Mouse (Mus musculus) thymus, adult 18-20 months (tissue): ENCODE results near the gene Mob3a.

Experiments used
- DNase-seq, 2 experiments: peaks; one replicate each; pipeline ENCODE4 v3.0.0; 2022; ENCODE audit warnings: mixed read lengths in 2 of 2

Gene Mob3a

DNA sequence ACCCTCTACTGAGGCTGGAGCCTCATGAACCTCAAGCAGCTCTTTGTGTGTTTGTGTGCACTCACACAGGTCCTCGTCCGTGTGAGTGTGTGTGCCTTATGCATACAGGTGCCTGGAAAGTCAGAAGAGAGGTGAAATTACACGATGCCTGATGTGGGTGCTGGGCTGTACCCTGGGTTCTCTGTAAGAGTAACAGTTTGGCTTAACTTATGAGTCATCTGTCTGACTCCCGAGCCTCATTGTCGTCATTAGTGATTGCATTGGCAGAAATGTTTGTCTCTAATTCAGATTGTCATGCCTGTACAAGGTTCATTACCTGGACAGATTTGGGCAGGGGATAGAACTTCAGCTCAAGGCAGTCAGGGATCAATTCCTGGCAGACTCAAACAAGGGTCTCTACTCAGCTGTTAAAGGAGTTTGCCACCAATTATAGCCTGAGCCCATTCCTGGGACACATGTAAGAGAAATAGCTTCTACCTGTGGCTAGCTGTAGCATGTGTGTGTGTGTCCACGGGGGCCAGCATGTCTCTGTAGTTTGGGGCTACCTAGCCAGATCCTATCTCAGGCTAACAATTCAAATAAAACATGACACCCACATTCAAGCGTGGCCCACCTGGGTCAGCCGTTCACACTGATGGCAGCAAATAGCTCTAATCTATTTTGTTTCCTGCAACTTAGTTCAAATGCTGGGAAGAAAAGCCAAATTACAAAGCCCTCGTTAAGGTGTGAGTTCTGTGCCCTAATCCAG, 24.5 kb downstream of the Mob3a start:
- no peak for DNase-seq

DNA sequence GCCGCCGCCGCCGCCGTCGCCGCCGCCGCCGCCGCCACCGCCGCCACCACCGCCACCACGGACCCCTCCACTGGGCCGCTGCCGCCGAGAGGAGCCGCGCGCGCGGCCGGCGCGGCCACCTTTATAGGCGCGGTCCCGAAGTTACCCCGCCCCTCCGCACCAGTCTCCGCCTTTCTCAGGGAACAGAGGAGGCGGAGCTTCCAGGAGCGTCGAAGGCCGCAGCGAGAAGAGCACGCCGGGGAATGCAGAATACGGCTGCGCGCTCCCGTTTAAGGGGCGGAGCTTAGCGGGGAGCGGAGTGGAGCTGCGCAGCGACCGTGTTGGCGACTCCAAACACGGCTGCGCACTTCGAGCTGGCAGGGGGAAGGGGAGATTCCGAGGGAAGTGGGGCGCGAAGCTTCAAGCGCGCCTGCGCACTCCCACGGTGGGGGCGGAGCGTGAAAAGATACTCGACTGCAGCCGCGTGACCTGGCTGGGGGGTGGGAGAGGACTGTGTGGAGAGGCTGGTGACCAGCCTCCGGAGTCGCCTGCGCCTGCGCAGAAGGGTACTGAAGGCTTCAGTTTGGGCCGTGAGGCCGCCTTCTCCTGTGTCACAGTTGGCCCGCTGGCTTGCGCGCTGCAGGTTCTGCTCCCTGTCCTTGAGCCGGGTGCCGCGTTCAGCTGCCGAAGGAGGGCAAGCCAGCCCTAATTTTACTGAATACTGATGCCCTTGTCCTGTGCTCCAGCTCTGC, 25.4 kb downstream of the Mob3a start:
- peak; percentile 100 for DNase-seq

DNA sequence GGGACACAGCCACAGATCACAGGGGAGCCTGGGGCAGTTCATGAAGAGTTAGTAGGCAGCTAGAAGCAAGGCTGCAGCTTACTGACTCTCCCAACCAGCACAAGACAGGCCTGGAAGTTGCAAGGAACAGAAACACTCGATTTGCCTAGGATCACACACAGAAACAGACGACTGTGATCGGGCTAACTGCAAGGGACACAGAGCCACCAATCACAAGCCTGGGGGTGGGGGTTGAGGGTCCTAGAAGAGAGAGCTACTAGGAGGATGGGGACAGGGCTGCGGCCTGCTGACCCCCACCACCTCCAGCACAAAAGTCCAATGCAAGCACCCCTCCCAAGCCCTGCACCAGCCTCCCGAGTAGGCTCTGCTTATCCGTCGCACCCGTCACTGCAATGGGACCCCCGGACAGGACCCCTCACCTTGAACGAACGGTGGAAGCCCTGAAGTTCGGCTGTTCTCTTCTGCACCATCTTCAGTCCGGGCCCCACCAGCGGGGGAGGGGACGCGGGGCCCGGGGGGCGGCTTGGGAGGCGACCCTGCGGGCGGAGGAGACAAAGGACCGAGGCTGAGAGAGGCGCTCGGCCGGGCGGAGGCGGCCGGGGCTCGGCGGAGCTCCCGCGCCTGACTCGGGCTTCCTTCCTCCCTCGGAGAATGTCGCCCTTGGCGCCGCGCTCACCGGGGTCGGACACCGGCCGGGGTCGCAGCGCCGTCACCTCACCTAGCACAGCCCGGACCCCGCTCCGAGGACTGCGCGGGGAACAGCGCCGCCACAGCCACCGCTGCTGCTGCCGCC, 26.2 kb downstream of the Mob3a start:
- DNase-seq = peak in 1 of 2 experiments; percentile 64

DNA sequence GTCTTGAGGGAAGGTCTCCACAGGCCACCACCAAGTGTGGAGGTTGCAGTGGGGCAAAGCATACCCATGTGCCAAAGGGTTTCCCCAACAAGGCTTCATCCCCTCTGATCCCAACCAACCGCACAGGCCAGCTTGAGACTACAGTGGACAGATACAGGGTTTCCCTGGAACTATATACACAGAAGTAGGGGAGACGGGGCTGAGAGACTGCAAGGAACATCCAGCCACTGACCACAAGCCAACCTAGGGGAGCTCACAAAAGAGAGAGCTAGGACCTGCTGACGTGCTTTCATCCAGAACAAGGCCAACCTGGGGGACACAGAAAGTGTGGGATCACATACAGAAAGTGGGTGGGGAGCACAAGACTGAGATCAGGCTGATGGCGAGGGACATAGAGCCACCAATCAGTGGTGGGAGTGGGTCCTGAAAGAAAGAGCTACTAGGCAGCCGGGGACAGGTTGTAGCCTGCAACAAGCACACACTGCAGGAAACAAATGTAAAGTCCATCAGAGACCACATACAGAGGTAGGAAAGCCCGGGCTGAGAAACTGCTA, 26.8 kb downstream of the Mob3a start:
- DNase-seq = no peak

DNA sequence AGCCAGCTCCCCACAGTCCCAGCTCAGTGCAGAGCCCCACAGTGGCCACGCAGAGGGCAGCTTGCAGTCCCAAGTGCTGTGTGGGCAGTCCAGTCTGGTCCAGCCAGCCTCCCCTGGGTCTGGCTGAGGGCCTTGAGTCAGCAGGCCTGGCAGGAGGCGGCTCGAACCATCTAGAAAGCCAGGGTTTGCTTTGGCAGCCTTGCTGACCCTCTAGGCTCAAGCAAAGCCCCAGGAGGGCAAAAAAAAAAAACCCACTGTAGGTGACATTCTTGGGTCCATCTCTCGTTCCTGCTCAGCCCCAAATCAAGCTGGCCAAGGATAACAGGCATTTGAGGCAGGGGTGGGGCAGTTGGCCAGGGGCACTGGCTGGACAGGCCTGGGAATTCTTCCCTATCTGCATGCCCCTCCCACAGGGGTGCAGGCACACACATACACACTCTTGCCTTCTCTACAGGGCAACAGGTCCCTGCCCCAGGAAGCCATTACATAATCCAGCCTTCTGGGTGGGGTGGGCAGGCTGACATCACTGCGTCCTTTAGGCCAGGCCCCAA, 27.5 kb downstream of the Mob3a start:
- DNase-seq = no peak

DNA sequence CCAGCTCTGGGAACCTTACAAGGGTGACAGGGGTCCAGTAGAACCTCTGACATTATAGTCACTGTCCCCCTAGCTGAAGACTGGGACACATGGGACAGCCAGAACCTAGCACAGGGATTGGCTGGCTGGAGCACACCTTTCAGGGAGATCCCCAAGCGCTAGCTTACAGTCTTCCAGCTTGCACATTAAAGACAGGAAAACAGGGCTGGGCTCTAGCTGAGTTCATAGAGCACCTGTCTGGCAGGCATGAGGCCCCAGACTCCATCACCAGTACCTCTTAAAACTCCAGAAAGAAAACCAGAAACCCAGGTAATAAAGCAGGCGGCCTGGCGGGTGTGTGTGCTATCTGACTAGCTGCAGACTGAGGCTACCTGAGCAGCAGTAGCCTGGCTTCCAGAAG, 28.1 kb downstream of the Mob3a start:
- no peak for DNase-seq

DNA sequence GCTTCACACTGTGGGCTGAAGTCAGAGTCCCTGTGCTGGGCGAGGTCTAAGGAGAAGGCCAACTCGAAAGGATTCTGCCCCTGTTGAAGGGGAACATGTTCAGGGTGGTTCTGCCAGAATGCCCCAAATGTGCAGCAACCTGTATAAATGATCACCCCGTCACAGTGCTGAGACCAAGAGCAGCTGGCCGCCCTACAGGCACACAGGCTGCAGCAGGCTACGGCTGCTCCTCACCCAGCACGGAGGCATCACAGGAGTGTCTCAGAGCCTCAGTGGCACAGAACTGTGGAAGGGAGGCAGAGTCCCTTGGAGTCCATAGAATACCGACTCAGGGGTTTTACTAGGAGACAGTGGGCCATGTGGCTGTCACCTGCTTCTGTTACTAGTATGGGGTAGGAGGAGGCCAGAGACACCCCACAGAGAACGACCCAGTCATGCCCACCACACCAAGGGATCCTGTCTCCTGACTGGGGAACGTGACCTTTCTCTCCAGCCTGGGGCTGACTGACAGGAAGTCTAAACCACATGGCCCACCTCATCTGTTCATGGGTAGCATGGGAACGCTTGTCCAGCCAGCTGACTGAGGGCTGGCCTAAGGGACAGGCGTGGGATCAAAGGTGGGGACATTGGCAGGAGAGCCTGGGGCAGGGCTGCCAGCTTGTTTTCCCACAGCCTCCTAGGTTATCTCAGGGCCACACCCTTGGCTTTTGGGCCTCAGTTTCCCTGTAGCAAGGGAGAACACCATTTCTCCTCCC, 29.7 kb downstream of the Mob3a start:
- no peak for DNase-seq

DNA sequence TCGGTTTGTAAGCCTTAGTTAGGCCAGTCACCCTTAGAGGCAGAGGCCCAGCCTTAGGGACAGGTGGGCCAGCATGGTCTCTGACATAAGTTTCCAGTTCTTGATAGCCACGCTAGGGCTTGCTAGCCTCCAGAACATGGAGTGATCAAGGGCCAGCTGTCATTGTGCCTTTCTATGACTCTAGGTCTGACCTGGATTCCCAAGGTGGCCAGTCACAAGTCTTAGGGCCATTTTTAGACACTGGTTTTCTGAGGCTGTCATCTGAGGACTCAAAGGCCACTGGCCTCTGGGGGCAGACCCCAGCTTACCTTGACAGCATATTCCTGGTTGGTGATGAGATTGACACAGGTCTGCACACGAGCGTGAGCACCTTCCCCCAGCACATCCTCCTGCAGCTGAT, 30.5 kb downstream of the Mob3a start:
- no peak for DNase-seq

DNA sequence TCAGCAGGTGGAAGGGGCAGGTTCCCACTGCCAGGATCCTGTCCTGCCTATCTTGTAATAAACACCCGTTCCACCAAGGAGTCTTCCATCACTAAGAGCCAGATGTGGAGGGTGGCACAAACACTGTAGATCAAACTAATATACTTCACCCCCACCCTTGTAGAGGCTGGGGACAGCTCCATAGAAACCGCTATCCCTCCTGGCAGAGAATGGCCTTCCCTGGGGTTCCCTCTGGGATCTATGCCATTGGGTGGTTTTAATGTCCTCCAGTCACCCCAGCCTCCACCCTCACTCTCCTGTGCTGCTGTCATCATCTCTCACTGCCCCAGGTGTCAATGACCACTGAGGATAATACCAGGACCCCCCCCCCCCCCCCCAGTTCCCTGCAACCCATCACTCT, 31.2 kb downstream of the Mob3a start:
- no peak for DNase-seq

DNA sequence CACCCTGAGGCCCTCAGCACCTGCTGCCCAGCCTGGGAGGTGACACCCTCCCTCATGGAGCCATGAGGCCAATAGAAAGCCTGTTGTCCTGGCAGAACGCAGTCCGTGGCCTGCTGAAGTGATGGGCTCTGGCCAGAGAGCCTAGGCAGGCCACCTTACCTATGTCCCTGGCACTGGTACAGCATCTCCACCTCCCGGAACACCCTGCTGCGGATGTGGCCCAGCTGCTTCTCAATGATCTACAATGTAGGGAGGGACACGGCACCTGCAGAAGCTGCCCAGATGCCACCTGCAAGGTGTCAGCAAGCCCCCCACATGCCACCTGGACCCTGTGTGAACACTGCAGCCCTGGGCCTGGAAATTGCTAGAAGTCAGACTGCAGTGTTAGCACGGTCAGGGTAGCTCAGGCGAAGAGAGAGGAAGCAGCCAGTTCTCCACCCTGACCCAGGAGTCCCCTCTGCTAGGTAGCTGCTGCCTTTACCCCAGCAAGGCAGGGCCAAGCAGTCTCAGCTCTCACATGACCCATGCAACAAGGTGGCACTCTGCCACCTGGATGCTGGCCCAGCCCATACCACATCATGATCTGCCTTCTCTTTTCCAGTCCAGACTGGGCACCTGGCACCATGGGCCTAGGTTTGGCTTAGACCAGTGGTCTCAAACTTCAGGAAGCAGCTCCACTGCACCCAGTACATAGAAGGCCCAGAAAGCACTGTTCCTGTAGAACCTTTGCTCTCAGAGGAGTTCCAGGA, 31.9 kb downstream of the Mob3a start:
- DNase-seq = no peak

DNA sequence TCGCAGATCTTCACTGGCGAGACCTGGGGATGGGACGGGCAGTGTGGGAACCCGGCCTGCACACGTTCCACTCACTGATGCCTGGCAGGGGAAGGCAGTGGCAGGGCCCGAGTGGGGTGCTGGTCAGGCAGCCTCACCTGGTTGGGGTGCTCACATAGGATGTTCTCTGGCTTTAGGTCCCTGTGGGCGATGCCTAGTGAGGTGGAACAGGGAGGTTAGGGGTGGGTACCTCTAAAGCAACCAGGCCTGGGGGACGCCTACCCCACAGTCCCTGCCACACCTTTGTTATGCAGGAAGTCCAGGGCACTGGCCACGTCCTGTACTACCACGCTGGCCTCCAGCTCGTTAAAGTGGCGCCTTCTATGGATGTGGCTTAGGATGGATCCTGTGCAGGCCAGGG, 32.8 kb downstream of the Mob3a start:
- DNase-seq = no peak

DNA sequence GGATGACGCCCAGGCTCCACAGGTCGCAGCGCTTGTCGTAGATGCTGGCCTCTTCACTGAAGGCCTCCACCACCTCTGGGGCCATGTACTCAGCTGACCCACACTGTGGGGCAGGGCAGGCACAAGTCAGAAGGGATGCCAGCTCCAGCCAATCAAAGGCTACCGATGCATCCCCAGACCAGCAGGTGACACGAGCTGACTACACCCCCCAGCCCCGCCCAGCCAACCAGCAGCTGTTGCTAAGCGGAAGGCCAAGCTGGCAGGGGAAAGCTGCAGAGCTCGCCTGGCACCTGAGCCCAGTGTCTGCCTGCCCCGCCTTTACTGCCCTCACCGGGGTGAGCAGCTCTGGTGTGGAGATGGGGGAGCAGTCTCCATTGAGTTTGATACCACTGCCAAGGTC, 33.2 kb downstream of the Mob3a start:
- DNase-seq = no peak

DNA sequence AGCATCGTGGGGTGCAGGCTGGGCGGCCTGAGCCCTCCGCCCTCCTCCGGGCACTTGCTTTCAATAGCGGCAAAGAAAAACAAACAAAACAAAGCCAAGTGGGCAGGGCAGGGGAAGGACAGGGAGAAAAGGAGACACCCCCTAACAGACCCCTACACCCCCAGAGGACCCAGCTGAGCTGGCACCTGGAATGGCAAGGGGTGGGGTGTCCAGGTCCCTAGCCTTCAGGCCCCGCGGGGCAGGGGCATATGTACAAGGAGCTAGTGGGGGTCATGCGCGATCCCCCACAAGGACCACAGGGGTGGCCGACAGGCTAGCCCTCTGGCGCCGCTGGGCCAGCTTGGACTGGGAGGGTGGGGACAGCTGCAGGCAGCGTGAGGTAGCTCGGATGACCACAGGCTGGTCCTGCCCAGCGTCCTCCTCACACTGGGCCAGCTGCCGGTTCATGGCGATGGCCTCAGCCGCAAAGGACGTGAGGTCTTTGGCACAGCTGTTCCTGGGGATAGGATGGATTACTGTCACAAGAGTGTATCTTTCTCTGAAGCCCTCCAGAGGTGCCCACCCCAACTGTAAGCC, 34.9 kb downstream of the Mob3a start:
- DNase-seq = no peak

DNA sequence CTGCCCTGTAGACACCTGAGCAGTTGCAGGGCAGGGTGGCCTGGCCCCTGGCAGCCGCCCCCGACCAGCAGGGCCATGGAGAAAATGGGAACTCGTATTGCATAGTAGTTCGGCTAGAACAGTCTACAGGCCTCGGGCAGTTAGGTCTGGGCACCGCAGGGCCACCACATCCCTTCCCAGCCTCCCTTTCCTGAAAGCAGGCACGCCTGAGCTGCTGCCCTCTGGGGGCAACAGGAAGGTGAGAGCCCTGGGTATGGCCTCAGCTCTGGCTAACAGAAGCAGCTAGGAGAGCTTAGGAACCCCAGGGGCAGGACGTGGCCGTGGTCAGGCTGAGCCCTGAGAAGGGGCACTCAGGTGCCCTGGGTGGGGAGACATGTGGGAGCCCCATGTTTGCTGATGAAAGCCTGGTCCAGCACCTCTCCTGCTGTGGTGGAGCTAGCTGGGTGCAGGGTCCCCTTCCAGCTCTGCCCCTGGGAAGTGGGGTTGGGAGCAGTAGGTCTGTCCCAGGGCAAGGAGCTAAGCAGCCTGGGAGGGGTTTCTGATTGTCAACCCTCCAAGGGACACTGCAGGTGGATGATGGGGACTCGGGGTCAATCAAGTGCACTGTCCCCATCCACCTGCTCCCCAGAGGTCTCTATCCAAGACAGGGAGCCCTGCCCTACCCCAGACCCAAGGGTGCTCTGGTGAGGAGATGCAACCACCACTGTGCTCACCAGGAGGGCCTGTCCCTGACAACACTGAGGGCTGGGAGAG, 35.6 kb downstream of the Mob3a start:
- DNase-seq = no peak

DNA sequence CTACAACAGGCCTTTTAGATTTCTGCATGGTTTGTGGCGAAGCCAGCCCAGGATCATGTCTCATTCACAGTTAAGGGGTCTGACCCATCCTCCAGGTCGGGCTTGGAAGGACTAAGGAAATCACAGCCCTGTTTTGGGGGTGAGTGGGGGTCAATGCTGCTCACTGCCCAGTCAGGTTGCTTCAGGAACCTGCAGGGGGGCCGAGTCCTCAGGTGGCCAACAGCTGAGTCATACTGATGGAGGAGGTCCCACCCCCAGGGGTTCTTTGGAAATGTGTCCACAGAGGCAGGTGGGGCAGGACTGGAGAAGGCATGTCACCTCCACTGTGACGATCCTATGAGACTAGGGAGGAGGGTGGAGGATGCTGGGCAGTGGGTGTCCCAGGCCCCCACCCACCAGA, 36.3 kb downstream of the Mob3a start:
- DNase-seq = no peak

DNA sequence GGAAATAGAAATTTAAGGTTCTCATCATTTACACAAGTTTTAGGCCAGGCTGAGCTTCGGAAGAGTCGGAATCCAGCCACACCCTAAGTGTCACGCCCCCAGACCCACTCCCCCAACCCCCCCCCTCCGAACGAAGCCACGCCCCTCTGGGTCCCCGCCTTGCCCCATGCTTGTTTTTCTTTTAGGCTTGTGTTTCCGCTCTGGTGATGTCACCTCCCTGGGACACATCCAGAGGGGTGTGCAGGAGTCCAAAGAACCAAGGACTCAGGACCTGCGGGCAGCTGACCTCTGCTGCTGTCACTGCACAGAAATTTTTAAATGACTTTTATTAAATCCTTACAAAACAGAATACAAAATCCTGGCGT, 36.8 kb downstream of the Mob3a start:
- DNase-seq = no peak

DNA sequence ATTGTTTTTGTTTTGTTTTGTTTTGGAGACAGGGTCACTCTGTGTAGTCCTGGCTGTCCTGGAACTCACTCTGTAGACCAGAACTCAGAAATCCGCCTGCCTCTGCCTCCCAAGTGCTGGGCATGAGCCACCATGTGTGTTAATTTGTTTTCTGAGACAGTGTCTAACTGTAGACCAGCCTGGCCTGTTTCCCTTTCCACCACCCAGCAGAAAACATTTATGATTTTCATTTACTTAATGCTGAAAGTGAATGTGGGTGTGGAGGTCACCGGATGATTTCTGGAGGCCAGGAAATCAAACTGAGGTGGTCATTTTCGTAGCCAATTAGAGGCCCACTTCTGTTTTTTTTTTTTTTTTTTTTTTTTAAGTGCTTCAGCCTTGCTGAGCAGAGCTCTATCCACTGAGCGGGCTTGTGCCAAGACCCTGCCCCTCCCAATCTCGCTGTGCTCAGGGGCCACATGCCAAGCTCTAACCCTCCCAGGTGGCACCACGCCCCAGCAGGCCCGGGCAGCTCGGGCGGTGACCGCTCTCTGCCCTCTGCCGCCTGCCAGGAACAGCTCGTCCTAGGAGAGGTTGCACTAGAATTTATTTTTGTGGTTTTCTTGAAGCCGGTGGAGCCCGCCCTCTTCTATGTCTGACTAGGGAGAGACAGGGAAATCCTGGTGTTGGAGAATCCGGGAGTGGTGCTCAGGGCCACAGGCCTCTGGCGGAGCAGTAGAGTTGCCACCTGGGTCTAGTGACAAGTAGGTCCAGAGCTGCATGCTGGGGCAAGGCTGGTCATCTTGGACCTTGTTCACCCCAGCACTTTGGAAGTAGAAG, 37.4 kb downstream of the Mob3a start:
- no peak for DNase-seq

DNA sequence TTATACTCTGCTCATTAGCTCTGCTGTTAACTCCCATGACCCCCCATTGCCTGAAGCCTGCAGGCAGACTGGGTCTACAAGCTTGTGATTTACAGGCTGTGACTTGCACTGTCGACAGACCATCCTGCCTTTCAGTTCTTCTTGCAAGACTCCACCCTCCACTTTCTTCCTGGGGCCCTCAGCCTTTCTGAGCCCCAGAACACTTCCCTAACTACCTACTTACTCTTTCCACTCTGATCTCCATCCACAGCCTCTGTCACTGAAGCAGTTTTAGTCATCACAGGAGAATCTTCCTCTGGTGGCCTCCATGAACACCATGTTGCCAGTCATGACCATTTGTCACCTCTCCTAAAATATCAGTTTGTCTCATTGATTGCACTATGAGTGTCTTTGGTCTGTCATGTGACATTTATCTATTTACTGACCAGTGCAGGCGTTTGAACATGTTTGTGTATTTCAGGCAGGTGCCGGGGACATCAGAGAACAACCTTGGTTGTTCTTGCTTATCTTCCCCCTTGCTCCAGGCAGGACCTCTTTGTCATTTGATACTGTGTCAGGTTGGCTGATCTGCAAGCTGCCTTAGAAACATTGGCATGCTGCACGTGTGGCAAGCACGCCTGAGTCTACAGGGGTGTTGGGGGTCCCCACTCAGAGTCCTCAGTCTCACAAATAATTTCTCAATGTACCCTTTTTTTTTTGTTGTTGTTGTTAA, 38.1 kb downstream of the Mob3a start:
- no peak for DNase-seq

DNA sequence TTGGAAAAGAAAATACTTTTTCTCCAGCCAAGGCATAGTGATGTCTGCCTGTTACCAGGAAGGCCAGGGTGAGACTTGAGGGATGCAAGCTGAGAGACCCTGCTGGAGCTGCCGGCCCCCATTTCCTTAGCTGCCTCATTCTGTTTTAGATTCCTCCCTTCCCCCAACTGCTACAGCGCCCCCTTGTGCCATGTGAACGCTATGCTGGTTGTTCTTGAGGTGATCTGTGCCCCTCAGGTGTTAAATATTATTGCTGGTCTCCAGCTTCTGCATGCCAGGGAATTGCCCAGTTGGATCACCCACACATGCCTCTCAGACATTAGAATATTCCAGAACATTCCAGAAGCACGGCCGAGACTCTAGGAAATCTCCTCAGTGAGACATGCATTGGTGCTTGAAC, 40.6 kb downstream of the Mob3a start:
- peak; percentile 58 to 71 for DNase-seq
